Mouse (Mus musculus) liver, embryonic 13.5 days (tissue): ENCODE measurements around the gene Sept4. TPM values are rescaled to one million over a fixed set of nuclear protein-coding genes. Genes with fewer than 3 reads are reported as not detected.

Source experiments
- polyA plus RNA-seq: library from polyadenylated mRNA; unstranded; fragments of >200 nt; fragmentation: Nextera tagmentation; extraction: Ambion mirVana; gene quantifications from 2 replicates; pipeline ENCODE4 v1.2.1, GENCODE M21; 2015

The Sept4 gene
- polyA plus RNA-seq, 1 experiment from 2014 or later: 11.2 TPM

Other genes starting within 250 kb of the Sept4 start
- 1.8 and 2.3 TPM in 2 replicates for gene Ppm1e, start 209.9 kb upstream of the Sept4 start, polyA plus RNA-seq
- 5.0 and 5.6 TPM in 2 replicates for gene Rad51c, start 163.9 kb upstream of the Sept4 start, polyA plus RNA-seq
- 0.10 and 0.15 TPM in 2 replicates for gene Tex14, start 163.8 kb upstream of the Sept4 start, polyA plus RNA-seq
- gene Gm11492, start 2.2 kb upstream of the Sept4 start, polyA plus RNA-seq: not detected in 2 replicates
- 9.4 and 12.2 TPM in 2 replicates for gene Mtmr4, start 23.3 kb downstream of the Sept4 start, polyA plus RNA-seq
- 0.03 TPM in 1 of 2 replicates, not detected in the other for gene Hsf5, start 48.3 kb downstream of the Sept4 start, polyA plus RNA-seq
- gene Rnf43, start 93.8 kb downstream of the Sept4 start, polyA plus RNA-seq: 3.8 and 5.5 TPM in 2 replicates
- gene Supt4a, start 168.6 kb downstream of the Sept4 start, polyA plus RNA-seq: 219 and 233 TPM in 2 replicates
- gene Tspoap1, start 191.6 kb downstream of the Sept4 start, polyA plus RNA-seq: 2.7 and 3.1 TPM in 2 replicates
- gene Mpo, start 224.7 kb downstream of the Sept4 start, polyA plus RNA-seq: 276 and 298 TPM in 2 replicates